Mouse (Mus musculus) myocyte (in vitro differentiated cells): ENCODE measurements around the gene Ankrd52.

Experiments
- POLR2A ChIP-seq: IDR thresholded peaks from one replicate; pipeline ENCODE4 v1.6.1; 2011; ENCODE audit warnings: low read depth, mild to moderate bottlenecking, control low read depth, moderate library complexity; ENCODE audit not compliant: insufficient read length
- TCF12 ChIP-seq: IDR thresholded peaks from one replicate; pipeline ENCODE4 v1.6.1; 2011; ENCODE audit warnings: mild to moderate bottlenecking, control low read depth; ENCODE audit not compliant: poor library complexity, insufficient read depth, severe bottlenecking

- TF ChIP-seq POLR2A (no peak), TCF12 (no peak)
These were observed 13.5 kb downstream of the Ankrd52 start for GRCm38 (mm10) chr10:128390366-128390765.
